Mouse (Mus musculus) layer of hippocampus, adult 9-11 months (tissue): ENCODE data around the gene Snap25.

Experiments
- DNase-seq: peaks from one replicate; pipeline ENCODE4 v3.0.0; 2022

The Snap25 gene

GRCm38 (mm10) chr2:136816717-136817400 lies 103.6 kb downstream of the Snap25 start:
- DNase-seq: peak; percentile 72

- no peak for DNase-seq
Observed at GRCm38 (mm10) chr2:136823751-136824716, 110.8 kb downstream of the Snap25 start.

- no peak for DNase-seq
Observed at GRCm38 (mm10) chr2:136827612-136828011, 114.4 kb downstream of the Snap25 start.
